In genomic region chr10:16545445-16545844, GRCm38 (mm10) we compare ENCODE assay signal across 10 mouse cellular contexts.
DNase-seq lines count a peak whose midpoint lies in the region; ATAC-seq and TF ChIP-seq lines count a peak whose summit lies in the region.
"Had no signal": no experiment of that assay in that cellular context is flagged by ENCODE, and none has a peak within 500 bp of the region (broad histone marks: within the 10 kb centered on the region; RNA-seq: fewer than 3 reads in every experiment).

No protein-coding gene starts in this region.

- H3K9ac ChIP-seq in forebrain, embryonic 14.5 days (ENCODE audit: low read length): no peak overlapping the region
- no peak overlapping the region for H3K9ac ChIP-seq in forebrain, embryonic 13.5 days
- H3K9ac ChIP-seq in midbrain, embryonic 15.5 days: no peak overlapping the region
- H3K9ac ChIP-seq in midbrain, embryonic 11.5 days (ENCODE audit: low read length): no peak overlapping the region
- no peak overlapping the region for H3K9ac ChIP-seq in stomach, postnatal 0 days (ENCODE audit: low read length)

- H3K9me3 ChIP-seq in forebrain, embryonic 14.5 days (replicated peaks; ENCODE audit: control insufficient read depth, low read length): no peaks in the 10 kb centered on the region
- H3K9me3 ChIP-seq in forebrain, embryonic 13.5 days (replicated peaks): no peaks in the 10 kb centered on the region
- H3K9me3 ChIP-seq in midbrain, embryonic 15.5 days: no peaks in the 10 kb centered on the region
- no peaks in the 10 kb centered on the region for H3K9me3 ChIP-seq in midbrain, embryonic 11.5 days (ENCODE audit: control insufficient read depth, low read length)
- no peaks in the 10 kb centered on the region for H3K9me3 ChIP-seq in stomach, postnatal 0 days (ENCODE audit: control insufficient read depth, low read length)

- peak; percentile 24 for DNase-seq in forebrain, embryonic 14.5 days (ENCODE audit: low spot score)
- no peak for DNase-seq in midbrain, embryonic 11.5 days (ENCODE audit: low spot score, missing footprints)
- DNase-seq in heart, postnatal 4 days: peak; percentile 18
- DNase-seq in stomach, postnatal 0 days (ENCODE audit: low spot score): no peak
- no peak for DNase-seq in adrenal gland, postnatal 36 days
- DNase-seq: adrenal gland, adult 8-10 months; kidney, adult 9 months had no signal

- H3K27me3 ChIP-seq in forebrain, embryonic 14.5 days (replicated peaks; ENCODE audit: control insufficient read depth, insufficient read depth, low read length): no peaks in the 10 kb centered on the region
- no peaks in the 10 kb centered on the region for H3K27me3 ChIP-seq in forebrain, embryonic 13.5 days
- H3K27me3 ChIP-seq in midbrain, embryonic 15.5 days (replicated peaks): no peaks in the 10 kb centered on the region
- no peaks in the 10 kb centered on the region for H3K27me3 ChIP-seq in midbrain, embryonic 11.5 days (ENCODE audit: control insufficient read depth, insufficient read depth, low read length)
- no peaks in the 10 kb centered on the region for H3K27me3 ChIP-seq in stomach, postnatal 0 days (ENCODE audit: control insufficient read depth, insufficient read depth, low read length)

- H3K36me3 ChIP-seq in forebrain, embryonic 14.5 days (ENCODE audit: control insufficient read depth, insufficient read depth, low read length): no peaks in the 10 kb centered on the region
- H3K36me3 ChIP-seq in forebrain, embryonic 13.5 days (ENCODE audit: poor library complexity, severe bottlenecking): no peaks in the 10 kb centered on the region
- no peaks in the 10 kb centered on the region for H3K36me3 ChIP-seq in midbrain, embryonic 15.5 days (replicated peaks)
- H3K36me3 ChIP-seq in midbrain, embryonic 11.5 days (ENCODE audit: control insufficient read depth, insufficient read depth, low read length): no peaks in the 10 kb centered on the region
- no peaks in the 10 kb centered on the region for H3K36me3 ChIP-seq in stomach, postnatal 0 days (ENCODE audit: control insufficient read depth, insufficient read depth, low read length)

- no peak for TF ChIP-seq EP300 in stomach, postnatal 0 days (optimal IDR thresholded peaks at IDR 0.05)

- H3K4me3 ChIP-seq in forebrain, embryonic 14.5 days (ENCODE audit: low read depth, low read length): no peak overlapping the region
- H3K4me3 ChIP-seq in forebrain, embryonic 13.5 days: no peak overlapping the region
- no peak overlapping the region for H3K4me3 ChIP-seq in midbrain, embryonic 15.5 days
- H3K4me3 ChIP-seq in midbrain, embryonic 11.5 days (ENCODE audit: low read depth, low read length): no peak overlapping the region
- no peak overlapping the region for H3K4me3 ChIP-seq in stomach, postnatal 0 days (ENCODE audit: low read depth, low read length)

- no peak overlapping the region for H3K27ac ChIP-seq in forebrain, embryonic 14.5 days (ENCODE audit: low read depth, low read length)
- no peak overlapping the region for H3K27ac ChIP-seq in forebrain, embryonic 13.5 days
- H3K27ac ChIP-seq in midbrain, embryonic 15.5 days: no peak overlapping the region
- no peak overlapping the region for H3K27ac ChIP-seq in midbrain, embryonic 11.5 days (ENCODE audit: low read depth, low read length)
- H3K27ac ChIP-seq in stomach, postnatal 0 days (replicated peaks): 0 out of 2 replicates have a peak overlapping the region, but pooled peaks have one; percentile 35

- H3K4me2 ChIP-seq in forebrain, embryonic 14.5 days (ENCODE audit: low read length): no peak overlapping the region
- no peak overlapping the region for H3K4me2 ChIP-seq in forebrain, embryonic 13.5 days
- no peak overlapping the region for H3K4me2 ChIP-seq in midbrain, embryonic 15.5 days
- no peak overlapping the region for H3K4me2 ChIP-seq in midbrain, embryonic 11.5 days
- H3K4me2 ChIP-seq in stomach, postnatal 0 days (replicated peaks; ENCODE audit: low read depth): no peak overlapping the region

- WGBS in forebrain, embryonic 14.5 days: 0% methylated on average over 1 of the region's 1 CpGs
- 0% methylated on average over 1 of the region's 1 CpGs for WGBS in forebrain, embryonic 13.5 days
- 5% methylated on average over 1 of the region's 1 CpGs for WGBS in midbrain, embryonic 15.5 days
- WGBS in midbrain, embryonic 11.5 days: 3% methylated on average over 1 of the region's 1 CpGs
- WGBS in stomach, postnatal 0 days: 7% methylated on average over 1 of the region's 1 CpGs

- no peak for ATAC-seq in forebrain, embryonic 14.5 days
- no peak for ATAC-seq in forebrain, embryonic 13.5 days
- 0 out of 2 replicates have a peak, but pooled peaks have one; percentile 42 for ATAC-seq in midbrain, embryonic 15.5 days (replicated peaks)
- ATAC-seq in midbrain, embryonic 11.5 days (ENCODE audit: low FRiP score): no peak
- no peak for ATAC-seq in stomach, postnatal 0 days (ENCODE audit: low FRiP score, low TSS enrichment)
- ATAC-seq in inflammation-experienced regulatory T-cells, adult 6 months: no peak

- no peaks in the 10 kb centered on the region for H3K4me1 ChIP-seq in forebrain, embryonic 14.5 days (ENCODE audit: control insufficient read depth, insufficient read depth, low read length)
- no peaks in the 10 kb centered on the region for H3K4me1 ChIP-seq in forebrain, embryonic 13.5 days
- no peaks in the 10 kb centered on the region for H3K4me1 ChIP-seq in midbrain, embryonic 15.5 days
- no peaks in the 10 kb centered on the region for H3K4me1 ChIP-seq in midbrain, embryonic 11.5 days (ENCODE audit: control insufficient read depth, insufficient read depth, low read length)
- no peaks in the 10 kb centered on the region for H3K4me1 ChIP-seq in stomach, postnatal 0 days (replicated peaks; ENCODE audit: control insufficient read depth, insufficient read depth)

- TF ChIP-seq CTCF in stomach, postnatal 0 days (IDR thresholded peaks at IDR 0.05; ENCODE audit: low read depth): no peak

Comparison
In these comparisons a context has a peak if more than half of its experiments do, and no peak if none do; other contexts are left out.
1. DNase-seq: peak in forebrain, embryonic 14.5 days (single experiment) and heart, postnatal 4 days (single experiment); none in midbrain, embryonic 11.5 days (single experiment), stomach, postnatal 0 days (single experiment) and adrenal gland, postnatal 36 days (0 of 2).